Mouse (Mus musculus): Measurements from ENCODE around the gene Wipi2. TPM values are rescaled to one million over a fixed set of nuclear protein-coding genes. Genes with fewer than 3 reads are reported as not detected.

Wipi2 gene
- polyA plus RNA-seq, 1 experiment = 59.9 TPM

DNA sequence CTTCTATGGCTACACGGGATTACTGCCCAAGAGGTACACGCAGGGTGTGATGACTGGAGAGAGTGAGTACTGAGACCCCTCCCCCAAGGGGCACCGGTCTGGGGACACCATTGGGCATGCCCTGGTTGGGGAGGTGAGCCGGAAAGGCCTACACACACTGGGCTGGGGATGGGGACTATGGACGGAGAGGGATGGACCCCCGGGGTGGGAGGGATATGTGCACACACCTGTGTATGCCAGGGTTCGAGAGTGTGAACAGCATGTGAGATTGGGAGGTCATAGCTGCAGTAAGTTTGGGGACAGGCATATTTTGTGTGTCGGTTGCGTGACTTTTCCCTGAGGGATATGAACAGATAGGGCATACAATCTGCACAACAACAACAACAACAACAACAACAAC is 87.6 kb downstream of the Wipi2 start:
- Histone ChIP-seq H3K27ac (ENCODE audit: insufficient read depth, low read length) (no peak overlapping the region), H3K4me1 (ENCODE audit: control insufficient read depth, insufficient read depth, low read length) (no peaks in the 10 kb centered on the region), H3K4me3 (ENCODE audit: insufficient read depth, low read length) (no peak overlapping the region)
- no peak for TF ChIP-seq CTCF (IDR thresholded peaks at IDR 0.05; ENCODE audit: borderline replicate concordance, insufficient read depth, low read length)
- TF ChIP-seq POLR2A (IDR thresholded peaks at IDR 0.05; ENCODE audit: low read depth, low read length) = no peak

DNA sequence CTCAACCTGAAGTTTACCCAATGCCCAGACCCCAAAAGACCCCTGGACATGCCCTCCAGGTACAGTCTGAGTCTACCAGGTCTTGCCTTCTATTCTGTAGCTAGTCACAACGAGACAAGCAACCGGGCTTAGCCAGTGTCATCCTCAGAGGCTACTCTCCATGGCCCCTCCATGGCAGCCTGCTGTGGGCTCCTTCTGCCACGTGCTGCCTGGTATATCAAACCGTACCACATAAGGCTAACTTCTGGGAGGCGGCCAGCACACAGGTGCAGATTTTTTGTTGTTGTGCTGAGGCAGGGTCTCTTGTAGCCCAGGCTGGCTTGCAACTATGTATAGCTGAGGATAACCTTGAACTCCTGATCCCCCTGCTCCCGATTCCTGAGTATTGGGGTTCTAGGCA is 88.6 kb downstream of the Wipi2 start:
- no peak overlapping the region for H3K4me3 ChIP-seq (ENCODE audit: insufficient read depth, low read length)
- no peaks in the 10 kb centered on the region for H3K4me1 ChIP-seq (ENCODE audit: control insufficient read depth, insufficient read depth, low read length)
- H3K27ac ChIP-seq (ENCODE audit: insufficient read depth, low read length) = no peak overlapping the region
- no peak for TF ChIP-seq POLR2A (IDR thresholded peaks at IDR 0.05; ENCODE audit: low read depth, low read length)
- TF ChIP-seq CTCF (IDR thresholded peaks at IDR 0.05; ENCODE audit: borderline replicate concordance, insufficient read depth, low read length) = no peak

- TF ChIP-seq CTCF (IDR thresholded peaks at IDR 0.05; ENCODE audit: borderline replicate concordance, insufficient read depth, low read length) (peak; percentile 85), POLR2A (IDR thresholded peaks at IDR 0.05; ENCODE audit: low read depth, low read length) (no peak)
- Histone ChIP-seq H3K4me3 (ENCODE audit: insufficient read depth, low read length) (no peak overlapping the region), H3K4me1 (ENCODE audit: control insufficient read depth, insufficient read depth, low read length) (no peaks in the 10 kb centered on the region), H3K27ac (ENCODE audit: insufficient read depth, low read length) (no peak overlapping the region)
These were observed 90.5 kb downstream of the Wipi2 start for GRCm38 (mm10) chr5:142718037-142718436.

DNA sequence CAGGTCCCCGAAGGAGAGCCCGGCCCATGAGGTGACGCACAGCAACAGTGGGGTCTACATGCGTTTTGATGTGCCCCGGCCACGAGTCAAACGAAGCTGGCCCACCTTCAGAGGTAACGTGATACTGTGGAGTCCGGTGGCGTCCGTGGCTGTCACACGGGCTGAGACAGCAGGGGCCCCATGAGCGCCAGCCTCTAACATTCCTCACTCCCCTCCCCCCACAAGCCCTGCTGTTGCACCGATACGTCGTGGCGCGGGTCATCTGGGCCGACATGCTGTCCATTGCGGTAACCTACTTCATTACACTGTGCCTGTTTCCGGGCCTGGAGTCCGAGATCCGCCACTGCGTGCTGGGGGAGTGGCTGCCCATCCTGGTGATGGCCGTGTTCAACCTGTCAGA is 91.0 kb downstream of the Wipi2 start:
- no peak overlapping the region for H3K4me3 ChIP-seq (ENCODE audit: insufficient read depth, low read length)
- H3K4me1 ChIP-seq (ENCODE audit: control insufficient read depth, insufficient read depth, low read length) = no peaks in the 10 kb centered on the region
- no peak overlapping the region for H3K27ac ChIP-seq (ENCODE audit: insufficient read depth, low read length)
- TF ChIP-seq POLR2A (IDR thresholded peaks at IDR 0.05; ENCODE audit: low read depth, low read length) = no peak

GRCm38 (mm10) chr5:142719897-142720296 is 92.4 kb downstream of the Wipi2 start:
- Histone ChIP-seq H3K4me3 (ENCODE audit: insufficient read depth, low read length) (no peak overlapping the region), H3K27ac (ENCODE audit: insufficient read depth, low read length) (no peak overlapping the region)
- TF ChIP-seq CTCF (IDR thresholded peaks at IDR 0.05; ENCODE audit: borderline replicate concordance, insufficient read depth, low read length) = no peak
- TF ChIP-seq POLR2A (IDR thresholded peaks at IDR 0.05; ENCODE audit: low read depth, low read length) = no peak

More at GRCm38 (mm10) chr5:142719897-142720296, 92.4 kb downstream of the Wipi2 start:
- H3K4me1 ChIP-seq (ENCODE audit: control insufficient read depth, insufficient read depth, low read length) = no peaks in the 10 kb centered on the region

Other genes with a start within 250 kb of the Wipi2 start
- 34.1 and 38.3 TPM in 2 replicates for gene Foxk1, start 226.2 kb upstream of the Wipi2 start, polyA plus RNA-seq (2011; ENCODE audit: insufficient read length, low read depth, missing spikeins)
- 8.2 and 10.1 TPM in 2 replicates for gene Ap5z1, start 163.8 kb upstream of the Wipi2 start, polyA plus RNA-seq (2011; ENCODE audit: insufficient read length, low read depth, missing spikeins)
- 0.37 and 0.42 TPM in 2 replicates for gene Papolb, start 97.6 kb upstream of the Wipi2 start, polyA plus RNA-seq (2011; ENCODE audit: insufficient read length, low read depth, missing spikeins)
- 7.4 and 11.7 TPM in 2 replicates for gene Radil, start 76.6 kb upstream of the Wipi2 start, polyA plus RNA-seq (2011; ENCODE audit: insufficient read length, low read depth, missing spikeins)
- gene Mmd2, start 18.9 kb upstream of the Wipi2 start, polyA plus RNA-seq (2011; ENCODE audit: insufficient read length, low read depth, missing spikeins) = not detected in 2 replicates
- gene Slc29a4, start 64.8 kb downstream of the Wipi2 start, polyA plus RNA-seq (2011; ENCODE audit: insufficient read length, low read depth, missing spikeins) = 0.39 and 1.3 TPM in 2 replicates
- 98.0 and 124 TPM in 2 replicates for gene Tnrc18, start 190.0 kb downstream of the Wipi2 start, polyA plus RNA-seq (2011; ENCODE audit: insufficient read length, low read depth, missing spikeins)

Data from embryonic fibroblast, embryonic 13.5 days (primary cell).